Mouse (Mus musculus): ENCODE data around the gene Ankrd12. TPM values are rescaled to one million over a fixed set of nuclear protein-coding genes. Genes with fewer than 3 reads are reported as not detected.

The Ankrd12 gene
- total RNA-seq, 4 experiments from 2014 or later = 13.3 to 20.2 (median 17.1) TPM

DNA sequence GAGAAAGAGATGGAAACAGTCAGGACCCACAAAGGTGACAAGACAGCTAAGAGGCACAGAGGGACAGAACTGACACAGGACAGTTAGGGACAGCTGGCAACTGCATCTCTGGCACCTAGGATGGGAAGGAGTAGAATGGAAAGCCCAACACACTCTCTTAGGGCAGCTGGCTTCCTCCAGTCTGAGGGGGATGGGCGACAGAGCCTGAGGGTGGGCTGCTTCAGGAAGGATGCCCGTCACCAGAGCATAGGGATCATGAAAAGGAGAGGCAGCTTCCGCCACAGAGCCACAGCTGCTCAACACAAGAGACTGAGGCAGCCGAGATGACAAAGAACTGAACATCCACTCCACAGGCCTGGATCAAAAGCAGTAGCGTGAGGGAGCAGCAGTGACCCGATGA lies 145.4 kb downstream of the Ankrd12 start:
- DNase-seq (ENCODE audit: low spot score in 2 of 2) = no peak

- DNase-seq (ENCODE audit: low spot score in 2 of 2) = peak; percentile 30 to 47
Observed at GRCm38 (mm10) chr17:65930960-65931359, 145.9 kb downstream of the Ankrd12 start.

GRCm38 (mm10) chr17:65930158-65930826 lies 146.6 kb downstream of the Ankrd12 start:
- DNase-seq (ENCODE audit: low spot score in 2 of 2) = no peak

- DNase-seq (ENCODE audit: low spot score in 2 of 2) = no peak
Observed at GRCm38 (mm10) chr17:65929319-65929978, 147.4 kb downstream of the Ankrd12 start.

DNA sequence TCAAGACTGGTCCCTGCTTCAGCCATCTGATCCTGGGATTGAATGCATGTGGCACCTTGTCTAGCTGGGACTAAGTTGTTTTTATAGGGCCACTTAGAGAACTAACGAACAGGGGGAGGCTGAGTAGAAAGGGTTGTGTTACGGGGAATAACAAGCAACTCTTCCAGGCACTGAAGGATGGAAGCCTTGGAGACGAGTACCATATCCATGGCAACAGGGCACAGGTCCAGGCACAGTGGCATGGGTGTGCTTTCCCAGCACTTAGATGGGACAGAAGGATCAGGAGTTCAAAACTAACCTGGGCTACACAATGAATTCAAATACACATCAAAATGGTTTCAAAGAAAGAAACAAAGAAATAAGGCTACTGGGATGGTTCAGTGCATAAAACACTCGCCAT lies 149.8 kb downstream of the Ankrd12 start:
- no peak for DNase-seq (ENCODE audit: low spot score in 2 of 2)

GRCm38 (mm10) chr17:65924218-65924617 lies 152.7 kb downstream of the Ankrd12 start:
- DNase-seq (ENCODE audit: low spot score in 2 of 2) = no peak

DNA sequence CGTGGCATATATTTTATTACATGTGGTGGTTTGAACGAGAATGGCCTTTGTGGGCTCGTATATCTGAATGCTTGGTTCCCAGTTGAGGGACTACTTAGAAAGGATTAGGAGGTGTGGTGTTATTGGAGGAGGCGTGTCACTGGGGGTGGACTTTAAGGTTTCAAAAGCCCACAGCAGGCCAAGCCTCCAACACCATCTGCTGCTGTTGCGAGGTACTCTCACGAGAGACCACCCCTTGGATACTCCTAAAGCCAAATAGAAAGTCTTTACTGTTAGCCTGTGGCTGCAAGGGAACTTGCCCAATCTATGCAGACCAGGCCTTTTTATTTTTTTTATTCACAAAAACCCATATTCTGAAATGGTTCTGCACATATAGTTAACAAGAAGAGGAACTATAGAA lies 154.9 kb downstream of the Ankrd12 start:
- DNase-seq (ENCODE audit: low spot score in 2 of 2) = no peak

DNA sequence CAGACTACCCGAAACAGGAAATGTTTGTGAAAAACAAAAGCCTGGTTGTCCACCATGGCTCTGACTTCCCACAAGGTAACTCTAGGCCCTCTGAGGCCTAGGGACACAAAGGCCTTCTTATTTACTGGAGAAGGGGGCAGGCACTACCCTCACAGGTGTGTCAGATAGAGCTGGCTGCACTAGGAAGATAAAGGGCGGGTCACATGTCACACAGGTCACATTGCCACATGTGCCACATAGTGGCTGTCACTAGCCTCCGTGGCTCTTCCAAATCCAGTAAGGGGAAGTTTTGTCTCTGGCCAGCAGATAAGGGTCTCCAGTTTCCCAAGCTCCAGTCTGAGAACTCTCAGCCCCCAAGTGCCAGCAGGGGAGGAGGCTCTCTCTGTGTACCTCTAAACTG lies 157.7 kb downstream of the Ankrd12 start:
- no peak for DNase-seq (ENCODE audit: low spot score in 2 of 2)

DNA sequence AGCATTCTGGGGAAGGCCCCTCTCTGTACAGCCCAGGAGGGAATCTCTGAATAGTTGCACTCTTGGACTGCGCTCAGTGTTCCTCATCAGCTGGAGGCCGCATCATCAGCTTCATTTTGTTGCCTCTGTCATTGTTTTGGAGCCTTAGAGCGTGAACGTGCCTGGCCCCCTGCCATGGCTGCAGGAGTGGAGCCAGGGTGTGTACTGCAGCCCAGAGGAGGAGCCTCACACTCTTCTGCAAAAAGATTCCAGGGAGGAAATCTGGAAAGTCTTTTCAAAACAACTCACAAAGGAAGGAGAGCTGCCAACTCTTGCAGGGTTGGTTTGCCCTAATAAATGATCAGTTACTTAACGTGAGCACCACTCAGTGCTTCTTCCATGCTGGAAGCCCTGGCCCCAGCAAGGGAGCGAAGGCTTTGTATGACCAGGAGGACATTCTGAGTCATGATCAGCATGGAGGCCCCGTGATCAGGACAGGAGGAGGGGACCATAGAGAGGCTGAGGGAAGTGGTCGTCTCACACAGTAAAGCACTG lies 160.7 kb downstream of the Ankrd12 start:
- peak; percentile 86 to 89 for DNase-seq (ENCODE audit: low spot score in 2 of 2)

Other genes starting within 250 kb of the Ankrd12 start
- gene Ralbp1, start 191.3 kb downstream of the Ankrd12 start, total RNA-seq (2022) = 10 to 100 TPM; 24.5 to 31.2 (median 28.6) TPM
- gene Twsg1, start 125.9 kb downstream of the Ankrd12 start, total RNA-seq (2022) = 10 to 100 TPM; 31.6 to 41.9 (median 38.2) TPM
- gene Ndufv2, start 24.5 kb upstream of the Ankrd12 start, total RNA-seq (2022) = 100 to 1,000 TPM; 578 to 651 (median 630) TPM
- gene Washc1, start 34.5 kb upstream of the Ankrd12 start, total RNA-seq (2022) = 10 to 100 TPM; 14.5 to 20.8 (median 17.9) TPM
- gene Ddx11, start 46.4 kb upstream of the Ankrd12 start, total RNA-seq (2022) = under 1 TPM; 0.11 to 0.81 (median 0.39) TPM